Mouse (Mus musculus): Measurements from ENCODE around the gene Slco1a1. TPM values are rescaled to one million over a fixed set of nuclear protein-coding genes. Genes with fewer than 3 reads are reported as not detected.

The Slco1a1 gene
- not detected for total RNA-seq (2023)

DNA sequence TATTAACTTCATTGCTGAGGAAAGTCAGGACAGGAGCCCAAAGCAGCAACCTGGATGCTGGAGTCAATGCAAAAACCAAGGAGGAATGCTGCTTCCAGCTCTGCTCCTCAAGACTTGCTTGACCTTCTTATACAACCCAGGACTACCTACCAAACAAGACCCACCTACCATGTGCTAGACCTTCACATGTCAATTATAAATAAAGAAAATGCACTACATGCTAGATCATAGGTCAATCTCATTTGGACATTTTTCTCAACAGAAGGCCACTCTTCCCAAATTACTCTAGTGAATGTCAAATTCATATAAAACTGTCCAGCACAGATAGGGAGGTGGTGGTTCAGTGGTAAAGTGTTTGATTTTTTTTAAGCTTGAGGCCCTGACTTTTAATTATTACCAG, at the start of gene Slco1a1:
Gene Slco1a1, minus strand, starts transcription at position 101 of the 400 bp plus-strand sequence.

Other genes with a start within 250 kb of the Slco1a1 start
- not detected for gene Gm5724, start 173.2 kb downstream of the Slco1a1 start, total RNA-seq (2023)
- not detected for gene Slco1a4, start 90.8 kb downstream of the Slco1a1 start, total RNA-seq (2023)
- not detected for gene Gm6614, start 64.5 kb upstream of the Slco1a1 start, total RNA-seq (2023)

Data from neutrophil, adult 83 days (primary cell).